Mouse (Mus musculus): ENCODE results near the gene Gli1.

Gene Gli1

DNA sequence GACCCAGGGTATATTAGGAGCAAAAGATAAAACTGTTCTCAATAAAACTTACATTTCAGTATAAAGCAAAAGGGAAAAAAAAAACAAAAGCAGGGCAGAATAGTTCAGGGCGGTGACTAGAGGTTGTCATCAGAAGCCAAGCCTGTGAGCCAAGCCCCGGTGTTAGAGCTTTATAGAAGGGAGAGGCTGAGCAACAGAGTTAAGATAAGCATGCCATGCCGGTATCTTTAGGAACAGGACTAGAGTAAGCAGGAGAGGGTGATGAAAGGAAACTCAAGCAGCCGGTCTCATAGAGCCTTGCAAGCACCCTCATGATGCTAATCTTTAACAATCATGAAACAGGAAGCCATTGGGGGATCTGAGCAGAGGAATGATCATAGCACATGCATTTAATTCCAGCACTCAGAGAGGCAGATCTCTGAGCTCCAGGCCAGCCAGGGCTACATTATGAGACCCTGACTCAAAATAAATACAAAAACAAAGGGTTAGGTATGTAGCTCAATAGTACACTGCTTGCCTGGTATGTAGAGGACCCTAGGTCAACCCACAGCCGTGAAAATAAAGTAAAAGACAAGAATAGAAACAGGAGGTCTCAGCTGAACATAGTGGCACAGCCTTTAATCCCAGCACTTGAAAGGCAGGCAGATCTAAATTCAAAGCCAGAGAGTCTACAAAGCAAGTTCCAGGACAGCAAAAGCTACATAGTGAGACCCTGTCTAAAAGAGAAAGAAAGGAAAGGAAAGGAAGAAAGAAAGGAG, 49.7 kb downstream of the Gli1 start:
- peak in 1 of 2 experiments; percentile 61 for DNase-seq (ENCODE audit: low spot score in 2 of 2)

DNA sequence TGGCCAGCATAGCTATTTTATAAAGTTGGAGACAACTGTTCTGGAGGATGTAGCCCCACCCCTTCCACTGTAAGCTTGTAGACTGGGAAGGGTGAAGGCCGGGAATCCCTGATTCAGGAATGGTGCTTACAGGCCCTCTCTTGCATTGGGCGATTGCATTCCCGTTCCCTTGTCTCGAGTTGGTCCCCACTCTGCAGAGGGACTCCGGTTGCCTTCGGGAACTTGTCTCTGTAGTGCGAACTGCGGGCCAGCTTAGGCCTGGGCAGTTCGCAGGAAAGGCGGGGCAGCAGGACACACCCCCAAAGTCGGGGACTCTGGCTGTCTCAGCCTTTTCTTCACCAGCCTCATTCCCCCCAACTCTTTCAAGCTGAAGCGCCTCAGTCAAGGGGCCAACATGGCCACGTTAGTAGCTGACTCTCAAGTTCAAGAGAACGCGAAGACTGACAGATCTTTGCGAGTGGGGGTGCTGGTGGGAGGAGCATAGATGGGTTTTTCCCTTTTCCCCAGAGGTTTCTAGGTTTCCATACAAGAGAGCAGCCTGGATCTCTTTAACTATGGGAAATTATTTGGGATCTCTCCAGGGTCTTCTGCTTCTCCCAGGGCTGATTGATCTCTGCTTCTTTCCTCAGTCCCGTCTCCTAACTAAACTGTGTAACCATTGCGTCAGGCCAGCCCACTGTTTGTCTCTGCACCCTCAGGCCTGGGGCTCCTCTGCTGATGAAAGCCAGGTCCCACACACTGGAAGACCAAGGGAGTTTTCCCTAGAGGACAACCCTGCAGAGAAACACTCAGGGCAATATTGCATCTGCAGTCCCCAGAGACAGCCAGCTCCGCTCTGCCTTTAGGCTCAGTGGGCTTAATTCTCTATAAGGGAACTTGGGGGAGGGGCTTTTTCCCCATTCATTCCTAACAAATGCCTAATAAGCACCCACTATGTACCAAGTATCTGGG, 50.6 kb downstream of the Gli1 start:
- peak; percentile 48 to 66 for DNase-seq (ENCODE audit: low spot score in 2 of 2)

DNA sequence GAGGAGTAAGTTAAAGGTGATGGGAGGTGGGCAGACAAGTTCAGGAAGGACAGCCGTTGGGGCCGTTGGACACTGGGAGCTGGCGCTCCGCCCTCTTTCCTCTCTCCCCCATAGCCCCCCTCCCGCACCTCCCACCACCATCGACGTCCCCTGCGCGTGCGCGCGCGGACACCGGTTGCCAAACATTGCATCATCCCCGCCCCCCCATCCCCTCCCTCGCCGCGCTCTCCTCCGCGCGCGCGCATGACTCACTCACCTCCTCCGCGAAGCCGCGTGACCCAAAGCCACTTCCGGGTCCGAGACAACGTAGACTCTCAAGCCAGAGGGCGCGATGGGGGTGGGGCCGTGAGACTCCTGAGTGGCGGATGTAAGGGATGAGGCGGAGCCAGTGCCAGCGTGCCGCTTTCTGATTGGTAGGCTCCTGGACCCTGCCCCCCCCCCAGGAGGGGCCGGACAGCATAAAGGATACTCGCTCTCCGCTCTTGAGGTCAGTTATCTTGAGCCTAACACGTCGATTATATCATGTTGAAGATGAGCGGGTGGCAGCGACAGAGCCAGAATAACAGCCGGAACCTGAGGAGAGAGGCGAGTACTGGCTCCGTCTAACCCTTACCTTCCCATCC, 51.4 kb downstream of the Gli1 start:
- DNase-seq (ENCODE audit: low spot score in 2 of 2) = peak; percentile 100

DNA sequence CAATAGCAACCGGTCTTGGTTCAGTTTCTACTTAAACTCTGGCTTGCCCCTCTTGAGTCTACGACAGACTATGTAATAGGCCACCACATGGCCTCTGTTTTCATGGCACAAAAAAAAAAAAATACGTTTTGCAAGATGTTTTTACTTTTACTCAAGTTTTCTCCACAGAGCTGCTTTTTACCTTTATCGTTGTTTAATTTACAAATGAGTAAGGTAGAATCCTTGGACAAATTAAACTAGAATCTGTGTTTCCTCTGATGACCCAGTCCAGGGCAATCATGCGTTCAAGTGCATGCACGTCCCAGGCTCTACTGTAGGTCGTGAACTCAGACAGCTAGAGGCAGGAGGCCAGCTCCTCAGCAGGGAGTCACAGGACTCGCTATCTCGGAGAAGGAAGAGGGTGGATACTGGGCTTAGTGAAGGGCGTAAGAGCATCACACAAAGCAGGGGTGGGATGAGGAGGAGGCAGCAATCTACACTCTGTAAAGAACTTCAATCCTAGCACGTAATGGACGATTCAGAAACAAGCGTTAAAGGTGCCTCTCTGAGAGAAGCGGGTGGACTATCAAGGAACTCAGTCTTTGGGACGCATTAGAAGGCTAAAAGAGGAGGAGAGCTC, 52.1 kb downstream of the Gli1 start:
- DNase-seq (ENCODE audit: low spot score in 2 of 2) = peak; percentile 54 to 59

DNA sequence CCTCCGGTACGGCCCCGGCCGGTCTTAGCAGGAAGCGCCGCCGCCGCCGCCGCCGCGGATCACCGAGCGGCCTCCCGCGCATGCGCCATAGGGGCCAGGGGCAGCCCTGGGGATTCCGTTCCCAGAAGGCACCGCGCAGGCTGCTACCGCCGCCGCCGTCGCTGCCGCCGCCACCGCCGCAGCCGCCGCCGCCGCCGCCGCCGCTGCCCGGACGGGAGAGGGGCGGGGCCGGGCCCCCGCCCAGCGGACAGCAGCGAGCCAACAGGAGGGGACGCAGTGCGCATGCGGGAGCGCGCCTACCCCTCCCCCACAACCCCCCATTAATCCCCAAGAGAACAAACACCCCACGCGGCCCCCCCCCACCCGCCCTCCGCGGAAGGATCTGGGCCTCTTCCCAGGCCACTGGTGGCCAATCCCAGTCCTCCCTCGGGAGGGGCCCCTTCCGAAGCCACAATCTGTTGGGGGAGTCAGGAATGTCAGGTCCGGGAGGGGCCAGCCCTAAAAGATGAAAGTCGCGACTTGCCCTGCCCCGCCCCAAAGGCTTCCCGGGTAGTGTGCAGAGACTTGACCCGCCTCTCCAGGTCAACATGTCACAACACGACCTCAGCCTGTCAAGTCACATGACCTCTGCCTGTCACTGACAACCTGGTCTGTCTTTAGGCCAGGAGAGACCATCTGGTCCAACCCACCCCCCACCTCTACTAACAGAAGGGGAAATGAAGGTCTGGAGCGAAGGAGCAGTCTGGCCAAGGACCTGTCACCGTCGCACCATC, 52.8 kb downstream of the Gli1 start, which contains the start of gene Mbd6:
TSS of gene Mbd6 (minus strand) at position 219 of the 773 bp plus-strand sequence.
- peak; percentile 90 to 91 for DNase-seq (ENCODE audit: low spot score in 2 of 2)

DNA sequence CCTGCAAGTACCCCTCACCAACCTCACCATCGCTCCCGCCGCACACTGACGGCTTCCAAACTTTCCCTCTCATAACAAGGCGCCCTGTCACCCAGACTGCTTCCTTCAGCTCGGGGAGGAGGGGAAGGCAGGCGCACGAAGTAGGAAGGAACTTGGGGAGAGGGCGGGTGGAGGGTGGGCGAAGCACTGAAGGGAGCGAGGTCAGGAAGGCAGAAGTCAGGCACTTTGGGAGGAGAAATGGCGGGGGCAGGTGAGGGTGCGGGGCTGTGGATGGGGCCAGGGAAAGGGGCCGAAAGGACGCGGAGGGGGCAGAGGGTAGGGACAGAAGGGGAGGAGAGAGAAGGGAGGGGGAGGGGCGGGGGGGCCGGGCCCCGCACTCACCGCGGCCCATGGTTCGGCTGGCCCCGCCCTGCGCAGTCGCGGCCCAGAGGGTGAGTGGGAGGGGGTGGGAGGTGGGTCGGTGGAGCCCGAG, 53.4 kb downstream of the Gli1 start:
- peak; percentile 45 to 57 for DNase-seq (ENCODE audit: low spot score in 2 of 2)

DNA sequence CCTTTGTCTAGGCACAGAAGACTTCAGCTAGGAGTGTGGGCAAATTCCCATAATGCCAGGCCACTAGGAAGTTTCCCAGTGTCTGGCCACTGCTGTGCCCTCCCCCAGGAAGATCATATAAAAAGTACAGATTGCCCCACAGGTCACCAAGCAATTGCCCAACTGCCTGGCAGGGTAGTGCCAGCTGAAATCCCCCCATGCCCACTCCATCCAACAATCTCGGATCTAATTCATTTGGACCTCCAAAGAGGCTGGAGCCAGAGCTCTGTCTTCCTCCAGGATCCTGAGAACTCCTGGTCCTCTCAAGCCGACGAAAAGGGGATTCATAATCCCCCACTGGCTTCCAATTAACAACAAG, 53.9 kb downstream of the Gli1 start:
- DNase-seq (ENCODE audit: low spot score in 2 of 2) = no peak

DNA sequence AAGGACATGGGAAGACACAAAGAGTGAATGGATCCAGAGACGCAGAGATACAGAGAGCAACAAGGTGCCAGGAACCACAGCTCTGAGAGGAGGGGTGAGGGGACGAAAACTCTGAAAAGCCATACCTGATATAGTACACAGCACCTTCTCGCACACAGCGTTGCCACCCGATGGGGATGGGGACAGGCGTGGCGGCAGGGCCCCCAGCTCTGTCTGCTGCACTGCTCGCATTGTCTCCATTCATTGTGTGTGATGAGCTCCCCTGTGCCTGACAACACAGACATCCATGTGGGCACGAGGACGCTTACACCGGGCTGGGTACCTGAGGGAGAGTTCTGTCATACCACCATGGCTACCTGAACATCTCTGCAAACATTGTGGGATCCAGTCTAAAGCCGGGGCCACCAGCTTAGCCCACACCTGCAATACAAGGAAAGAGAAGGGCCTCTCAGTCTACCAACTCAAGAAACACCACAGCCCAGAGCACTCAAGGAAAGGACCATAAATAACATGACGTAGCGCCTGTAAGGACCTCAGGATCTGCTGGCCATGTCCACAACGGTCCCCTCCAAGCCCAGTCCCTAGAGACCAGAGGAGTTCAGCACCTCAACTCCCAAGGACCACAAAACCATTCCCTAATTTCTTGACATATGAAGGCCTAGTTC, 54.4 kb downstream of the Gli1 start:
- DNase-seq (ENCODE audit: low spot score in 2 of 2) = no peak

DNA sequence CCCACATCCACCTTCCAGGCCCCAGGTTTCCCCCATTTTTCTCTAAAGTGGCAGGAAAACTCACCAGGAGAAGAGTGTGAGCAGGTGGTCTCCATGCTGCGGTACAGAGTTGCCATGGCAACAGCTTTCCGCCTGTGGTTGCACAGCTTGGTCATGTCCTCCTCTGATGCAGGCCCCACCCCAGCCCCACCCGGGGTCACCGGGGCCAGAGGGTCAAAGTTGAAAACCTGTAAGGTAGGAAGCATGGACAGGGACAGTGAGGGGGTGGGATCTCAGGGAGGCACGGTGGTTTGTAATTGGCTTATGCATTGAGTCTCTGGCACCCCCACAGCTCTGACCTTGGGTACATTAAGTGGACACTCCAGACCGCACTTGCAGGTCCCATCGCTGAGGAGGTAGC, 55.0 kb downstream of the Gli1 start:
- DNase-seq (ENCODE audit: low spot score in 2 of 2) = no peak

DNA sequence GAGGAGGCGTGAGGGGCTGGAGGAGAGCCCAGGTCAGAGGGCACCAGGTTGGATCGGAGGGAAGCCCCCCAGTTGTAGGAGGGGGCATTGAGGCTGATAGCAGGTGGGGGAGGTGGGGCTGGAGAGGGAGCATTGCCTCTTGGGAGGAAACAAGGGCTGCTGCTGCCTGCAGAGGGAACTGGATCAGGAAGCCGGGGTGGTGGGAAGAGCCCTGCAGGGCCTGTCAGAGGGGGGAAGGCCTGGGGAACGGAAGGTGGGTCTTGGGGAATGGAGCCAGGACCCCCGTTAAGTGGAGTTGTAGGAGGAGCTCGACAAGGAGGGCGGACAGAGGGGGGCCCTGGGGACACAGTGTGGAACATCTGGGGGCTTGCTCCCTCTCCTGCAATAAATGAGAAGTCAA, 55.6 kb downstream of the Gli1 start:
- no peak for DNase-seq (ENCODE audit: low spot score in 2 of 2)

DNA sequence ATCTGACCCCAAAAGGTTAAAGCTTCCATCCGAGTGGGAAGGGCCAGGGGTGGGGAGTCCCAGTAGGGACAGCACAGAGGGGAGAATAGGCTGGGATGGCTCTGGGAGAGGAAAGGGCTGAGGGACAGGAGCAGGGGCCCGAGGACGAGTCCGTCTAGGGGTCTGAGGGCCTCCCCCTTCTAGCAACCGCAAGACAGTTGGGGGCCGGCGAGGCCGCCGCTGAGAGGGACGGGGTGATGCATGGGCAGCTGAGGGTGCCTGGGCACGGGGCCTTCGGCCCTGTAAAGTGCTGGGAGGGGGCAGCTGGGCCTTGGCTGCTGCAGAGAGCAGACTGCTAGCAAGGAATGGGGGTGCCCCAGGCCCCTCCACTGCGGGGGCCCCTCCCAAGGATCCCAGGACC, 56.1 kb downstream of the Gli1 start:
- DNase-seq (ENCODE audit: low spot score in 2 of 2) = no peak

DNA sequence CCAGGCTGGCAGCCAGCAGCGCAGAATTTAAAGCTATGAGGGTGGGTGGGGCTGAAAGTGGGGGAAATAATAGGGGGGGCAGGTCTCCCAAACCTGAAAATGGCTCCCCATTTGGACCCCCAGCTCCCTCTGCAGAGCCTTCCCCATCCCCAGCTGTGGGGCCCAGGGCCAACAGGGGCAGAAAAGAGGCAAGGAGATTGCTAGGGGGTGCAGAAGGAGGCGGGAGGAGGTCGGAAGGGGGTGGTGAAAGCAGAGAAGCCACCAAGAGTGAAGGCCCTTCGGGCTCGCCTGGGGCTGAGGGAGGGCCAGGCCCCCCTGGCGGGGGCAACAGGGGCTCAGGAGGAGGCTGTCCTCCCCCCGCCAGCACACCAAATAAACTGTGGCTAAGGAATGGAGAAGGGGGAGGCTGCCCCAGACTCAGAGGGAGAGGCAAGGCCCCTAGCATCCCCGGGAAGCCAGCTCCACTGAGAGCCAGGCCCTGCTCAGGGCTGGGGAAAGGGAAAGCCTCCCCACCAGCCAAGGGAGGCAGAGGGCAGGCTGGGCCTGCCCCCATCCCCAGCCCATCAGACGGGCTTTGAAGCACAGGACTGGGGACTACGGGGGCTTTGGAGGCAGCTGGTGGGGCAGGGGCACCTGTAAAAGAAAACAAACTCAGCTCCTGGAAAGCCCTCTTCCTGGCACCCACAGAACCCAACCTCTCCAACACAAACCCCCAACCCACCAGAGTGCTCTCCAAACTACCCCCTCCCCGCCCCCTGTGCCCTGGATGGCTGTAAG, 56.9 kb downstream of the Gli1 start:
- DNase-seq (ENCODE audit: low spot score in 2 of 2) = no peak

DNA sequence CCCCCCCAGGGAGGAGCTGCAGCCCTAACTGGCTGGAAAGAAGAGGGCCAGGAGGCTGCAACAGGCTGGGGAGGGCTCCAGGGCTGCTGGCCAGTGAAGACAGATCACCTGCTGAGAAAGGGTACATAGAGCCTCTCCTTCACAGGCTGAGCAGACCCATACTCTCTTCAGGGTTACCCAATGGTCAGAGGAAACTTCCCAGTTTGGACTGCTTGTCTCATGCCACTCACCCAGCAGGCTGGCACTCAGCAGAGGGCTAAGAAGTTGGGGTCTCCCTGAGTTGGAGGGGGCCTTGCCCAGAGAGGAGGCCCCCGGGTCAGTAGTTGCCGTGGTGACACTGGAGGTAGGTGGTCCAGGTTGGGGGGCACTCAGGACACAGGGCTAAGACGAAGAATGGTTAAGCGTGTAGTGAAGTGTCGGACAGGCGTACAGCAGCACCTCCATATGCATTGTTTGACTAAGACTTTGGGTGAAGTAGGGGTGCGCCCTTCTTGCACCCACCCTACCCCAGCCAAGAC, 57.6 kb downstream of the Gli1 start:
- DNase-seq (ENCODE audit: low spot score in 2 of 2) = no peak

DNA sequence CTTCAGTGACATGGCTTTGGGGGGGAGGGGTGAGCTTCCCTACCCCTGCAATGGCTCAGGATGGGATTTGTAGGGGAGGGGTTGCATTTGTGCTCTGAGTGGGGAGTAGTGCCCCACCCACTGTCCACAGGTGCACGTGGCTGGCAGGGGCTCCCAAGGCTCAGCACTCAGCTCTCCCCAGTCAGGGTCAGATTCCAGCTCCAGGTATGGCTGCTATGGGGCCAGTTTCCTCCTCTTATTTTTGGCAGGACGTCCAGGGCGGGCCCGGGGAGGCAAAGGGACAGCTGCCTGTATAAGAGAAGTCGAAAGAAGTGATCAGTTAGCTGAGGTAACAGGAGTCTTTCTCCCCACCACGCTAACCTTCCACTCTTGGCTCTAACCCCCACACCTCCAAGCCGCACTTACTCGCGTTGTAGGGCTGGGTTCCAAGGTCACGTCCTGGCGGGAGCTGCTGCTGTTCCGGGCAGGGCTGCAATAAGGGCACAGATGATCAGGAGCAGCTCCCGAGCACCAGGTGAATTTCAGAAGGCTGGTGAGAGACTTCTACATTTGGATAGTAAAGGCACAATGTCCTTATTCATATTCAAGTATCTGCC, 59.1 kb downstream of the Gli1 start:
- no peak for DNase-seq (ENCODE audit: low spot score in 2 of 2)

DNA sequence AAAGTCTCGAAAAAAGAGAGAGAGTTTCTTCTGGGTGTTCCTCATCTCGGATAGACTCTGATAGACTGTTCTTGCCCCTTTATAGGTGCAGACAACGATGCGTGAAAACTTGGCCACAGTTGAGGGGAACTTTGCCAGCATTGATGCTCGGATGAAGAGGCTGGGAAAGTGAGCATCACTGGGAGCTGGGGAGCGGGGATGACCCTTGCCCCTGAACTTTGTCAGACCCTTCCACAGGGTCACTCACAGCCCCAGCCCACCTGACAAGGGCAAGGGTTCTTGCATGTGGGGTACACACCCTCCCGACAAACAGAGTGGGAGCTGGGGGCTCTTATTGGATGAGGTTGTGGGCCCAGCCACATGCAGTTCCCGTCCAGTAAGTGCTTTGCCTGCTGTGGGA, 60.5 kb downstream of the Gli1 start:
- DNase-seq (ENCODE audit: low spot score in 2 of 2) = no peak
